Mouse (Mus musculus) bone marrow macrophage, adult 2 months (primary cell): Measurements from ENCODE around the gene Calml4.

Experiments
- CTCF ChIP-seq: IDR thresholded peaks from 2 replicates; pipeline ENCODE4 v1.5.1; 2012; ENCODE audit warnings: low read depth, mild to moderate bottlenecking, low read length, moderate library complexity
- POLR2A ChIP-seq: IDR thresholded peaks from 2 replicates; pipeline ENCODE4 v1.6.1; 2012; ENCODE audit warnings: mild to moderate bottlenecking, low read depth, low read length, borderline replicate concordance

- TF ChIP-seq CTCF = no peak
- TF ChIP-seq POLR2A = peak; percentile 58; the same call in 1 of the 2 replicates
Measured at GRCm38 (mm10) chr9:62838506-62839171, 19.2 kb upstream of the Calml4 start, which contains the start of gene Cln6.
